Mouse (Mus musculus) G1E (cell line): ENCODE measurements around the gene Slc20a1.

Experiments
- CTCF ChIP-seq: IDR thresholded peaks from 2 replicates; pipeline ENCODE4 v1.5.1; 2012; ENCODE audit warnings: low read depth, low read length, inconsistent platforms, mixed read lengths
- GATA1 ChIP-seq: IDR thresholded peaks from 2 replicates; pipeline ENCODE4 v1.6.1; 2012; ENCODE audit warnings: borderline replicate concordance, low read length, inconsistent platforms, mixed read lengths
- POLR2AphosphoS5 ChIP-seq: IDR thresholded peaks from 2 replicates; pipeline ENCODE4 v1.6.1; 2012; ENCODE audit warnings: low read depth, low read length, inconsistent platforms; ENCODE audit not compliant: insufficient replicate concordance
- TAL1 ChIP-seq: conservative IDR thresholded peaks from 2 replicates; pipeline ENCODE4 v1.6.1; 2012; ENCODE audit warnings: low read depth, low read length, inconsistent platforms, mixed read lengths

DNA sequence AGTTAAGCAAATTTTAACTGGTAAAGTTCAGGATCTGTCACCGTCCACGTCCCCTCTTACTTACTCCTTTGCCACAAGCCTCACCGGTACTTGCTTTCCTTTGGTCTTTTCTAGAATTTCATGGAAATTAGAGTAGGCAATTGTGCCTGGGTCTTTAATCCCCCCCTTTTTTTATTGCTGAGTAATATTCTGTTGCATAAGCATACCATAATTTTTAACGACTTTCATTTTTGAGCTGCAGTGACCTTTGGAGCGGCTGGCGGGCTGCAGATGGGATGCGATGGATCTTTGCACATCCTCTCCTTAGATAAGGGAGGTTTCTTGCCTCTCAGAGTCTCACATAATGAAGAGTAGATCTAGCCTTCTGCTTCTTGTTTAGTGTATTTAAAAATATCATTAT, 30.8 kb downstream of the Slc20a1 start:
- no peak for TF ChIP-seq CTCF
- no peak for TF ChIP-seq TAL1
- TF ChIP-seq GATA1 = no peak
- TF ChIP-seq POLR2AphosphoS5 = no peak
